Mouse (Mus musculus) forebrain, embryonic 11.5 days (tissue): ENCODE results near the gene Ccdc153. TPM values are rescaled to one million over a fixed set of nuclear protein-coding genes. Genes with fewer than 3 reads are reported as not detected.

ENCODE experiments used
- ATAC-seq: fragments of 200-750 bp; cut with Nextera tagmentation; replicated peaks from 2 replicates; pipeline ENCODE4 v1.8.0; 2017; ENCODE audit warnings: moderate TSS enrichment; ENCODE audit not compliant: low FRiP score
- DNase-seq: peaks from one replicate; pipeline ENCODE4 v3.0.0-alpha.2; 2017; ENCODE audit warnings: low spot score
- H3K27ac ChIP-seq: fragments of 300-500 bp; sonication (generic); 2 replicates; pipeline ENCODE4 v1.5.1; 2014; ENCODE audit warnings: low read depth, low read length
- H3K27me3 ChIP-seq: fragments of 300-500 bp; sonication (generic); 2 replicates; pipeline ENCODE4 v1.6.1; 2014; ENCODE audit warnings: mild to moderate bottlenecking, low read length, mixed read lengths; ENCODE audit not compliant: control insufficient read depth, insufficient read depth
- H3K36me3 ChIP-seq: fragments of 300-500 bp; sonication (generic); 2 replicates; pipeline ENCODE4 v1.6.1; 2014; ENCODE audit warnings: mild to moderate bottlenecking, low read length, moderate library complexity, mixed read lengths; ENCODE audit not compliant: control insufficient read depth, insufficient read depth
- H3K4me1 ChIP-seq: fragments of 300-500 bp; sonication (generic); replicated peaks from 2 replicates; pipeline ENCODE4 v1.6.1; 2014; ENCODE audit warnings: low read length, mixed read lengths; ENCODE audit not compliant: control insufficient read depth, insufficient read depth
- H3K4me2 ChIP-seq: fragments of 300-500 bp; sonication (generic); 2 replicates; pipeline ENCODE4 v1.6.1; 2014; ENCODE audit warnings: low read depth, mild to moderate bottlenecking, low read length, moderate library complexity, mixed read lengths; ENCODE audit not compliant: severe bottlenecking
- H3K4me3 ChIP-seq: fragments of 300-500 bp; sonication (generic); 2 replicates; pipeline ENCODE4 v1.5.1; 2014; ENCODE audit warnings: low read depth, low read length
- H3K9ac ChIP-seq: fragments of 300-500 bp; sonication (generic); 2 replicates; pipeline ENCODE4 v1.6.1; 2014; ENCODE audit warnings: low read length
- H3K9me3 ChIP-seq: fragments of 300-500 bp; sonication (generic); 2 replicates; pipeline ENCODE4 v1.6.1; 2016; ENCODE audit warnings: low read length, mixed read lengths; ENCODE audit not compliant: control insufficient read depth
- WGBS: fragments of 180-500 bp; shearing (Covaris S2); extraction: QIAGEN DNeasy Blood & Tissue Kit; methylation state at CpG from one replicate; pipeline ENCODE4 v1.1.7; 2014; 5-methylcytosine and 5-hydroxymethylcytosine counted together
- polyA plus RNA-seq: library from polyadenylated mRNA; unstranded; fragments of >200 nt; fragmentation: Nextera tagmentation; extraction: Ambion mirVana; gene quantifications from 2 replicates; pipeline ENCODE4 v1.2.1, GENCODE M21; 2014

The Ccdc153 gene
- polyA plus RNA-seq, 1 experiment from 2014 or later = not detected

- Histone ChIP-seq H3K27me3 (no peaks in the 10 kb centered on the region), H3K9ac (no peak overlapping the region), H3K4me3 (no peak overlapping the region), H3K9me3 (no peaks in the 10 kb centered on the region), H3K4me1 (no peaks in the 10 kb centered on the region), H3K36me3 (no peaks in the 10 kb centered on the region), H3K4me2 (no peak overlapping the region), H3K27ac (no peak overlapping the region)
- no peak for DNase-seq
- WGBS = 83% methylated on average over 6 of the region's 6 CpGs
- no peak for ATAC-seq
These were observed 7.4 kb downstream of the Ccdc153 start for GRCm38 (mm10) chr9:44247907-44248306.

DNA sequence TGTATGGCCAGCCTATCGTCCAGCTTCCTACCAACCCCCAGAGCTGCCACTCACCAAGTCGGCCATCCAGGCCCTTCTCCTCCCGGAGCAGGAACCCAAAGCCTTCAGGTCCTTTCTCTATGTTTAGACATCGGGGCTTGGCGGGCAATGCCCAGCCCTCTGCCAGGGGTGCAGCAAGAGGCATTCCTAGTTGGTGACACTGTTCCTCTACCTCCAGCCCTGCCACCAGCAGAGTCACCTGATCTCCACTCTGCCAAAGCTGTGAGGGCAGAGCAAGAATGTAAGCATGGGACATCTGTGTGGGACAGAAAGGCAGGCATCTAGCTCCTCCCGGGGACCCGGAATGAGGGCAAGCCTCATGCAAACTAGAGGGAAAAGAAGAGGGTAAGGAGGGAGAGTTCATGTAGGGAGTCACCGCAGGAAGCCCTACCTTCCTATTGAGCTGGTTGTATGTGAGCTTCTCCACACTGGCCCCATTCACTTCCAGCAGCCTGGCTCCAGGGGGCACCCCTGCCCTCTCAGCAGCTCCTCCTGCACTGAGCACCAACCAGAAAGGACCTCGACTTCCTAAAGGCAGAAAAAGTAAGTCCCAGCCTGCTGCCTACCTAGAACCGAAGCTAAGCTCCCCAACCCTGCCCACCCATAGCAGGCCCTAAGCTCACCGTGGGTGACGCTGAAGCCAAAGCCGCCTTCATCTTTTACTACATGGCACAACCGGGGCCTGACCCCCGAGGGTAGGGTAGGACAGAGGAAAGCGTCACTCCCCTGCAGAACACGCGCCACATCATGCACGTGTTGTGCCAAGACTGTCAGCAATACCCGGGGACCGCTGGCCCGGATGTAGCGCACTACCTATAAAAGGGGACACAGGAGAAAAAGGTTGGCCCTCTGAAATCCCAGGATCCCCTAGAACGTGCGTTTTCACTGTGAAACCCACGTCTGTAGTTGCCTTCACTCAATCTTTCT is 9.0 kb downstream of the Ccdc153 start:
- DNase-seq (peak; percentile 69), ATAC-seq (peak; percentile 51; the same call in 1 of the 2 replicates)
- Histone ChIP-seq H3K4me2 (no peak overlapping the region), H3K4me3 (no peak overlapping the region), H3K27me3 (no peaks in the 10 kb centered on the region), H3K27ac (no peak overlapping the region), H3K9ac (no peak overlapping the region), H3K4me1 (peaks cover 4% of the 10 kb centered on the region; the same call in 1 of the 2 replicates), H3K36me3 (no peaks in the 10 kb centered on the region), H3K9me3 (no peaks in the 10 kb centered on the region)
- 44% methylated on average over 26 of the region's 26 CpGs for WGBS

- 55% methylated on average over 4 of the region's 4 CpGs for WGBS
- no peak overlapping the region for H3K4me3 ChIP-seq
- no peaks in the 10 kb centered on the region for H3K36me3 ChIP-seq
- no peak overlapping the region for H3K9ac ChIP-seq
- H3K4me1 ChIP-seq = peaks cover 11% of the 10 kb centered on the region; the same call in 1 of the 2 replicates
- H3K9me3 ChIP-seq = no peaks in the 10 kb centered on the region
- no peaks in the 10 kb centered on the region for H3K27me3 ChIP-seq
- no peak overlapping the region for H3K27ac ChIP-seq
- ATAC-seq = no peak
- no peak for DNase-seq
- H3K4me2 ChIP-seq = no peak overlapping the region
These were observed 10.0 kb downstream of the Ccdc153 start for GRCm38 (mm10) chr9:44250445-44250844.

DNA sequence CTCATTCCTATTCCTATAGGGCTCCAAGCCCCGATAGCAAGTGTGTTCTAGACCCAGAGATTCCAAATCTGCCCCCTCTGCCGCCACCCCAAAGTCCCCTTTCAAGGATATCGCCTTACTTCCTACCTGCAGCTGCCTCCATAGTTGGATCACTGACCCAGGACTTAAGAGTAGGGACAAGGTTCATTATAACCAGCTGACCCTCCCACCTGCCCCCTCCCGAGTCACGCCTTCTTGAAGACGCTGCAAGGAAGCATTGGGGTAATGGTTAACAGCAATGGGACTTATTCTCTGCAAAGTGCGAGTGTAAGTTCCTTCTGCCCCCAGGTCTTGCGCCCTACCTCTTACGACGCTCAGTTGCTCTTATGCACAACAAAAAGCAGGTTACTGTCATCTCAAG is 10.8 kb downstream of the Ccdc153 start, which contains the start of gene Pdzd3:
Gene Pdzd3, minus strand, starts transcription at position 158 of the 400 bp plus-strand sequence.
- WGBS = 88% methylated on average over 10 of the region's 10 CpGs
- H3K4me1 ChIP-seq = peaks cover 11% of the 10 kb centered on the region; the same call in 1 of the 2 replicates

GRCm38 (mm10) chr9:44253441-44253840 is 13.0 kb downstream of the Ccdc153 start:
- H3K9ac ChIP-seq = no peak overlapping the region
- H3K27me3 ChIP-seq = no peaks in the 10 kb centered on the region
- no peak overlapping the region for H3K4me2 ChIP-seq
- H3K9me3 ChIP-seq = no peaks in the 10 kb centered on the region
- DNase-seq = no peak
- ATAC-seq = no peak
- H3K36me3 ChIP-seq = no peaks in the 10 kb centered on the region
- 72% methylated on average over 6 of the region's 6 CpGs for WGBS
- H3K4me3 ChIP-seq = no peak overlapping the region
- H3K4me1 ChIP-seq = peaks cover 11% of the 10 kb centered on the region; the same call in 1 of the 2 replicates
- H3K27ac ChIP-seq = no peak overlapping the region; the same call in 1 of the 2 replicates

More for the DNA sequence above, 10.8 kb downstream of the Ccdc153 start, which contains the start of gene Pdzd3:
- no peak within 1 kb of the TSS for H3K4me2 ChIP-seq
- H3K27me3 ChIP-seq = no peaks in the 10 kb centered on the region
- no peaks in the 10 kb centered on the region for H3K9me3 ChIP-seq
- H3K4me3 ChIP-seq = no peak within 1 kb of the TSS
- no peaks in the 10 kb centered on the region for H3K36me3 ChIP-seq
- no peak within 1 kb of the TSS for H3K27ac ChIP-seq
- no peak within 1 kb of the TSS for H3K9ac ChIP-seq
- ATAC-seq (no peak), DNase-seq (no peak)

DNA sequence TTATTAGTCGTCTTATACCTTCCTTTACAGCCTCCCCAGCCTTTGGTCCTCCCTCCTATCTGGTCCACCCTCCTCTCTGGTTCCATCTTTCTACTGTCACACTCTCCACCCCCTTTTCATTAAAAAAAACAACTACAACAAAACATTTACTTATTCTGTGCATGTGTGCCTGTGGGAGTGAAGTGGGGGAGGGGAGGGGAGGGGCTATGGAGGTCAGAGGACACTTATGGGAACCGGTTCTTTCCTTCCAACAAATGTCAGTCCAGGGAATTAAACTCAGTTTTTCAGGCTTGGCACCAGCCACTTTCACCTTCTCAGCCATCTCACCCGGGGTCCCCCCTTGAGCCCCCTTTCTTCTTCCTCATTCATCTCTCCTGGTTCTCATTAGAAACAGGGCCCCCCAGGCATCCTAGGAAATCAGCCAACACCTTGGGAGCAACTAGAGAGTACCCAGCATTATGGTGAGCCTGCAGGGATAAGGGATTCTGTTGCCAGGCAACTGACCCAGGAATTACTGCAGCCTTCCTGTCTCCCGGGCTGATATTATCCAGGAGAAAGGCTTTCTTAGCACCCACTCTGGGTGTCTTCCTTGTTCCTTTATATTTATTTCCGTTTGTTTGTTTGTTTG is 14.1 kb downstream of the Ccdc153 start:
- Histone ChIP-seq H3K4me2 (no peak overlapping the region), H3K9me3 (no peaks in the 10 kb centered on the region), H3K27ac (peak overlapping the region; percentile 80), H3K9ac (no peak overlapping the region), H3K27me3 (no peaks in the 10 kb centered on the region), H3K4me1 (peaks cover 11% of the 10 kb centered on the region; the same call in 1 of the 2 replicates), H3K36me3 (no peaks in the 10 kb centered on the region), H3K4me3 (no peak overlapping the region)
- DNase-seq = peak; percentile 65
- 8% methylated on average over 5 of the region's 5 CpGs for WGBS
- ATAC-seq = peak; percentile 69; the same call in 1 of the 2 replicates

- DNase-seq = no peak
These were observed 14.7 kb downstream of the Ccdc153 start for GRCm38 (mm10) chr9:44255136-44255521.

GRCm38 (mm10) chr9:44256213-44256612 is 15.7 kb downstream of the Ccdc153 start:
- Histone ChIP-seq H3K27ac (no peak overlapping the region), H3K9me3 (no peaks in the 10 kb centered on the region), H3K27me3 (no peaks in the 10 kb centered on the region), H3K9ac (no peak overlapping the region), H3K4me3 (no peak overlapping the region), H3K36me3 (no peaks in the 10 kb centered on the region), H3K4me2 (no peak overlapping the region), H3K4me1 (peaks cover 11% of the 10 kb centered on the region; the same call in 1 of the 2 replicates)
- no peak for ATAC-seq
- no peak for DNase-seq
- WGBS = 84% methylated on average over 8 of the region's 8 CpGs

More at GRCm38 (mm10) chr9:44255136-44255521, 14.7 kb downstream of the Ccdc153 start:
- peak overlapping the region; percentile 80 for H3K27ac ChIP-seq
- H3K36me3 ChIP-seq = no peaks in the 10 kb centered on the region
- peak overlapping the region; percentile 5; the same call in 1 of the 2 replicates for H3K9ac ChIP-seq
- no peak overlapping the region for H3K4me2 ChIP-seq
- peaks cover 11% of the 10 kb centered on the region; the same call in 1 of the 2 replicates for H3K4me1 ChIP-seq
- ATAC-seq = no peak; the same call in 1 of the 2 replicates
- H3K4me3 ChIP-seq = no peak overlapping the region
- 51% methylated on average over 6 of the region's 6 CpGs for WGBS
- H3K27me3 ChIP-seq = no peaks in the 10 kb centered on the region
- no peaks in the 10 kb centered on the region for H3K9me3 ChIP-seq
